Mouse (Mus musculus): ENCODE results near the gene Myocd.

DNA sequence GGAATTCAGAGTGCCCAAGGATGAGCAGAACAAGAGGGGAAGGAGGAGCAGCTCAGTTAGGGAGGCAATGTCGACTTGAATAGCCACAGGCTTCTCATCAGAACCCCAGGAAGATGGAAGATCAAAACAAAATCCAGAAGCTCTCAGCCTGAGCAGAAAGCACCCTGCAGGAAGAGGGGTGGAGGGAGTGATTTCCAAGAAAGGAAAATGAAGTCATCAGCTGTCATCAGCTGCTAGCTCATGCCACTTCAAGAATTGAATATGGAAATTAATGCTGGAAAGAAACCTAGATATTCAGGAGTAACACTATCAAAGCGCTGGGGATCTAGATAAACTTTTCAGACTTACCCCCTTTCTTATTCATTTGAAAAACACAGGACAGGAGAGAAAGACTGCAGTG is 34.4 kb downstream of the Myocd start:
- TF ChIP-seq CTCF (IDR thresholded peaks at IDR 0.05; ENCODE audit: low read depth) (no peak), EP300 (optimal IDR thresholded peaks at IDR 0.05) (no peak)
